Mouse (Mus musculus) spleen, embryonic (tissue): ENCODE measurements around the gene Gm49320.
"Not testable (repeated sequence)": the region's sequence is repeated elsewhere in the genome, so short reads cannot be mapped to it uniquely, and the experiment has no call there.

Experiments used
- CTCF ChIA-PET: fragments of 350-600 bp; sonication (Branson Sonifier 250); formaldehyde crosslinking; loops from one replicate; lab custom pipeline; 2022; lab: Charles Lee

The Gm49320 gene

DNA sequence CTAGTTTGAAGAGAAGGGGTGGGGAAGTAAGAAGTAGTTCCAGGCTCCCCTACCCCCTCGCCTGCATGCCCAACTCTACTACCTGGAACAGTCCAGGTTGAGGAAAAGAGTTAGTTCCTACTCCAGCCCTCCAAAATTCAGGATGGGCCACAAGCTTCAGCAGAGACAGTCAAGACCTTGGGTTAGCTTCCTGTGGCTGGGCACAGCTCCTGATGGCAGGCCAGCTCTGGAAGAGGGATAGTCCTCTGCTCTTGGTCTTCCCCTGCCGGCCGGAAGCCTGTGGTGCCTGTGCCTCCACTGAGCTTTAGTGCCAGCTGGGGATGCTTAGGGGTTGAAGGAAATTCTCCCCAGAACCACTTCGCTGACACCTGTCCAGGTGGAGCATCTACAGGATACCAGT is 12.3 kb upstream of the Gm49320 start:
- CTCF ChIA-PET: no interaction called here

DNA sequence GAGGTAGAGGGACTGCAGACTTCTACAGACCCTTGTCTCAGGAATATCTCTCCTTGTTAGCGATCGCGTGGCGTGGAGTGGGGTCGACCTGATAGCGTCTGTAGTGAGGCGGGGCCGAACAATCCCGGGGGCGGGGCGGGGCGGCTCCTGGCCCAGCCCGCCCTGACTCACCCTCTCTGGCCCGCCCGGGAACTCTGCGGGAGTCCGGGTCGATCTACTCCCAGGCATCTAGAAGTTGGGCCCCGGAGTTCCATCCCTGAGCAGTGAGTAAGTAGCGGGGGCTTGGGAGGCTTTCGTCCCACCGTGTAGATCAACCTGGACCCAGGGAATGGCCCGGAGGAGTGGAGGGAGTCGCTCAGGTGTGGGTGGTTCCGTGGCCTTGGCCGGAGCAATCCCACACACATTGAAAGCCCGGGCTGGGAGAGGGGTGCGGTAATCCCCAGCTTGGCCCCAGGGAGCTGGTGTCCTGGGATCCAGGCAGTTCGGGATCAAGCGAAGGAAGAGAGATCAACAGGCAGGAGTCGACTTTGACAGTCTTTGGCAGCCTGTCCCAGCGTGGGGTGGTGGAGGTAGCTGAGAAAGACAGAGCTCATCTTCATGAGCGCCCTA is 11.8 kb upstream of the Gm49320 start, which contains the start of gene Lrrc8e:
Gene Lrrc8e (plus strand): TSS at position 89 of the 609 bp plus-strand sequence.
- CTCF ChIA-PET: no interaction called here

DNA sequence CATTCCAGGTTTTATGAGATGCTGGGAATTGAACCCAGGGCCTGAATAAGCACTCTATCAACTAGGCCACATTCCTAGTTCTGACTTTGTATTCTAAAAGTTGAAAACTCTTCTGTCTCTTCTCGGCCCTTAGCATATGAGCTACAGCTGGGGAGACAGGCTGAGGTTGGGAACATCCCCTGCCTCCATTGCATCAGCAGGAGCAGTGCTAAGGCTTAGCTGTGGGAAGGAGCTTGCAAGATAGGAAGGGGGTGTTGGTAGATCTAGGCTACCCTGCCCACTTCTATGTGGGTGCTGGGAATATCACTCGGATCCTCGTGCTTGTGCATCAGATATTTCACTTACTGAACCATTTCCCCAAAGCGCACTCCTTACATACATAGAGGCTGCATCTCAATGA is 10.7 kb upstream of the Gm49320 start:
- CTCF ChIA-PET: no interaction called here

DNA sequence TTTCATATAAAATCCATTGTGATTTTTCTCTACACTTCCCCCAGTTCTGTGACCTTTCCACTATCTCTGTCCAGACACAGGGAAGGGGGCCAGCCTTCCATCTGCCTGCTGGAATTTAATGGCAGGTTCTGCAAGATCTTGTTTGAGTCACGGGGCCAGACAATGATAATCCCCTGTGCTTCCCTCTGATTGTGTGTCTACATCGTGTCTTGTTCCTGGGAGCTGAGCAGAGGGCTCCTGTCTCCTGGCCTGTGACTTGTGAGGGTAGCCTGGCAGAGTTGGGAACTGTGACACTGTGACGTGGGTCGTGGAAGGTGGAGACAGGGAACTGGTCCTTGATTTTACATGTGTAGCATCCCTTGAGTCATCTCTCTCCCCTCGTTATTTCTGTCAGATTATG is 8.9 kb upstream of the Gm49320 start:
- CTCF ChIA-PET: no interaction called here

DNA sequence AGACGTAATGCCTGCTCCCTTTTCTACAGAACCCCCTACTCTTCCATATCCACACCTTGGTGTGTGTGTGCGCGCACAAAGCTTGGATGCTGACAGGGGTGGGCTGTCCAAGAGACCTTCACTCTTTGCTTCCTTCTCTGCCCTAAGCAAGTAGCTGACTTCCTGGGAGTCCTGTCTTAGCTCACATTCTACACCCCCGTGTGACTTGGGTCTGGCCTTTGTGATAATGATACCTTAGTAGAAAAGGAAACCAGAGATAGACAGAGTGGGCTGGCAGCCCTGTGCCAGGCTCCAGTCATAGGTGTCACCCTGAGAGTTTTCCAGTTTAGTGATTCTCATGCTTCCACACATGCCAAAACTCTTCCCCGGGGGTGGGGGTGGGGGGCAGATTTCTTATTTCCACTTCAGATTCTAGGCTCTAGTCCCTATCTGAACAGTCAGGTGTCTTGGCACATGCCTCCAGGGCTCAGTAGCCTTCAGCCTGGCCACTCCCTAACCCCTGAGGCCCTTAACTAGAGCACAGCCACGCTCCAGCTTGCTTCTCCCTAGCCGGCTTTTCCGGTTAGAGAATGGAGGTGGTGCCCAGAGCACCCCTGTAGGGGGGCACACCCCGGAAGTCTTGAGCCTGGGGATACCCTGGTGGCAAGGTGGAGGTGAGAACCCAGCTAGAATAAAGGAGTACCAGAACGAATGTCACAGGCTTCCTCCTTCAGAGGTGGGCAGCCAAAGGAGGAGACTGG is 7.9 kb upstream of the Gm49320 start:
- CTCF ChIA-PET: no interaction called here

DNA sequence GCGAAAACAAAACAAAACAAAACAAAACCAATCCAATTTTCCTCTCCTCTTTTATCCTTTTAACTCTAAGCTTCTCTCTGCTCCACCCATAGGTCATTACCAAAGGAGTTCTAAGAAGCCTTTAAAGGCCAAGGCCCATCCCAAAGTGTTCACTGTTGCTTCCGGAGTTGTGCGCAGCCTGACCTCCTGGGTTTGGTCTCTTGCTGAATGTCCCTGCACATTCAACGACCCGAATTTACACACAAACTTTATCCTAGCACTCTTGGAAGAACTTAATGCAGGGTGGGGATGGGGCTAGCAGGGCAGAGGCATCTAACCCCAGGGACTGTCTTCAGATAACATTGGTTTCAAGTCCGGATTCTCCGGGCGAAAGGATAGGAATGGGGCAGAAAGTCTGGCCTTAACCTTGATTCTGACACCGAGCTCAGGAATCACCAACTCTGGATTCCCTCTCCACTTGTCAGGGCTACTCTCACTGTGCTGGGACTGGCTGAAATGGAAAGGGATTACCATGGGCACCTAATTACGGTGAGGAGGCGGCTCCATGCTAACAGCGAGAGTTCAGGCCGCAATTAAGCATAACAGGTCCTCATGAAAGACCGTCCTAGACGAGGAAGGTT is 741 bp upstream of the Gm49320 start:
- CTCF ChIA-PET: no interaction called here

DNA sequence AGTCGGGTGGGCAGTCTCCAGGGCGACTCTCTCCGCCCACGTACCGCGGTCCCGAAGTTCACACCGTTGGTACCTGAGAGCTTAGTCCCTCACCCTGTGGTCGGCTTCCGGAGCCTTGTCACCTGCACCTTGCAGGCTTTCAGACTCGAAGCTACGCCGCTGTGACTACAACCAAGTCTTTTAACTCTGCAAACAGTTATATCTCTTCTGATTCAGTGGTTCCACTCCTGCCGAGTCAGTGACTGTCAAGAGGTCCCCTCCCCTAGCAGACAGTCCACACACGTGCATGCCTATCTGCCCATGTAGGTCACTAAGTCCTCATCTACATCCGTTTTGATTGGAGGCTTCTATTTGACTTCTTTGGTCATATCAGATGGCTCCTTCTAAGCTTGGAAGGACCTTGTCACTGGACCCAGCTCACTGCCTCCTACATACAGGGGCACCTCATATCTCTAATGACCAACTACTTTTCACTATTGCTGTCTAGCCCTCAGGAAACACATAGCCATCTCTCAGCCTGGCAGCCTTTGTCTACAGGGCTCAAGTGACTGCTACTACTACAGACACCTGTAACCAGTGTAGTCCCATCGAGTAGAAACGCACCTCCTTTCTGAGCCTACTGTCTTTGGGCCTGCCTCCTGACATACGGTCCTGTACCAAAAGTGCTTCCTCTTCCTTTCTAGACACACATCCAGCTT is 677 bp downstream of the Gm49320 start:
- CTCF ChIA-PET: interaction anchor here (1.3 to 1.4 kb wide), 2 partner anchors 11 to 18 kb away, joined by 4 to 5 read pairs; no protein-coding TSS in a partner anchor

DNA sequence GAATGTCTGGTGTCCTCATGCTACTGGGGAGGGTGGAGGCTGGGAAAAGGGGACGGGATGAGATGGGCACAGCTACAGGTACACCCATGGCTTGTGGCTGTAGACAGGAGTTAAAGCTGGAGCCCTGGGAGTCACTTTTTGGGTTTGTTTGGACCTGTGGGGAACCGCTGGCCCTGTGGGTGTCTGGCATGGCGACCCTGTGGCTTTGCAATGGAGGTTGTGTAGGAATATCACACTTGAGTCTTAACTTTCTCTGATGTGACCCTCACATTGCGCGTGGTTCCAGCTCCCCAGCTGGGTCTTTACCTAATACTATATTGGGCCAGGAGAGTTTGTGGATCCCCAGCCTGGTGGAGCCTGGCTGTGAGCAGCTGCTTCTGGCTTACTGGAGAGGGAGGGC is 6.4 kb downstream of the Gm49320 start:
- CTCF ChIA-PET: interaction anchor here (0.6 kb wide), 1 partner anchor 166 kb away, joined by 3 read pairs; no protein-coding TSS in a partner anchor

DNA sequence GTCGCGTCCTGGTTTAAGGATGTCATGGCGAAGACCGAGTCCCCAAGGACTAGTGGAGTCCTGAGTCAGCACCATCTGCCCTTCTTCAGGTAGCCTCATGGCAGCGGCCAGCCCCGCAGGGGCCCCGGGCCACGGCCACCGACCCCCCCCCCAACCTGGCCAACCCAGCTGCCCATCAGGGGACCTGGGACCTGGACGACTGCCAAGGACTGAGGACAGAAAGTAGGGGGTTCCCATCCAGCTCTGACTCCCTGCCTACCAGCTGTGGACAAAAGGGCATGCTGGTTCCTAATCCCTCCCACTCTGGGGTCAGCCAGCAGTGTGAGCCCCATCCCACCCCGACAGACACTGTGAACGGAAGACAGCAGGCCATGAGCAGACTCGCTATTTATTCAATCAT is 7.1 kb downstream of the Gm49320 start:
- CTCF ChIA-PET: interaction anchor here (0.6 kb wide), 1 partner anchor 165 kb away, joined by 3 read pairs; no protein-coding TSS in a partner anchor

DNA sequence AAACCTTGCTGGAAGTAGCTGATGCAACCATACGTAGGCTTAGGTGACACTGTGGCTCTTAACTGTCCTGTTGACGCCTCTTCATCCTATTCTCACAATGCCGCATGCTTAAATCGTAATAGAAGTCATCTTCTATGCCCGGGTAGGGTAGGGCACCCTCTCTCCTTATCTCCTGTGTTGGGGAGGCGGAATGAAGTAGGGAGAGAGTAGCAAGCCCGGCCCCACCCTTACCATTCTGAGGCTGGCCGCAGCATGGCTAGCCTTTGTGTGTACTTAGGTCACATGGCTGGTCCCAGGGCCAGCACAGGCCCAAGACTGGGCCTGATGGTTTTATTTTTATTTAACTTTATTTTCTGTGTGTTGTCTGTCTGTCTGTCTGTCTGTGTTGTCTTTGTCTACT is 8.6 kb downstream of the Gm49320 start:
- CTCF ChIA-PET: no interaction called here

DNA sequence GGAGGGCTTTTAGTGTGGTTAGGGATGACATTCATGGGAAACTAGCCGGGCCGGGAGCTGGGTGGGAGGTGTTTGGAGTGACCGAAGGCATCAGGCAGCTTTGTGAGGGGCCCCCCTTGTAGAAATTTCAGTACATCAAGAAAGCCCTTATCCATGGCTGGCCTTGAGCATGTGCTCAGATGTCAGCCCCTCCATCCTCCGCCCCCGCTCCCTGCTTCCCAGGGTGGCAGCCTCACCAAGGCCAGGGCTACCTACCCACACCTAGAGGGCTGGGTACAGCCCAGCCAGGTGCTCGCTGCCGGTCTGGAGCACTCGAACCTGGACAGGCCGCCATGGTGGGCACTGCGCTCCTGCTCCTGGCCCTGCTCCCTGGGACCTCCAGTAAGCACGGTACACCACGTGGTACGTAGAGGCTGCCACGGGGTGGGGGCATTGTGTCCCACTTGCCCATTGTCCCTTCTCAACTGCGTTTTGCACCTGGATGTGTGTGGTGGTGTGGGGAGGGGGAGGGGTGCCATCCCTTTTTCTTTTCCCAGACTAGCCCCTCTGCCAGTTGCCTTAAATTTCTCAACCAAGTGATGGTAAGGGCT is 9.4 kb downstream of the Gm49320 start, which contains the start of gene Tgfbr3l:
Gene Tgfbr3l (plus strand): TSS at position 264 of the 590 bp plus-strand sequence.
- CTCF ChIA-PET: no interaction called here

DNA sequence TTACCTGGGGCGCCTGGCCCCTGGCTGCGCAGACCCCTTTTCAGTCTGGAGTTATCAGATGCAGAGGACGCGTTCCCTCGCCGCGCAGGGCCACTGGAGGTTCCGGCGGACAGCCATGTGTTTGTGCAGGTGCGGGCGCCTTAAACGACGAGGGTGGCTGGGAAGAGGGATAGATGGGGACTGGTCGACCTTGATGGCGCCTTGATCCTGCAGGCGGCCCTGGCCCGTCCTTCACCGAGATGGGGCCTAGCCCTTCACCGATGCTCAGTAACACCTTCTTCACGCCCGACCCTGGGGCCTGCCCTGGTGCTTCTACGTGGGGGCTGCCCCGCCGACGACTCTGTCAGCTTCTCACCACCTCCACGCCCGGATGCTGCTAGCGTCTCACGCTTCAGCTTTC is 10.5 kb downstream of the Gm49320 start:
- CTCF ChIA-PET: no interaction called here

DNA sequence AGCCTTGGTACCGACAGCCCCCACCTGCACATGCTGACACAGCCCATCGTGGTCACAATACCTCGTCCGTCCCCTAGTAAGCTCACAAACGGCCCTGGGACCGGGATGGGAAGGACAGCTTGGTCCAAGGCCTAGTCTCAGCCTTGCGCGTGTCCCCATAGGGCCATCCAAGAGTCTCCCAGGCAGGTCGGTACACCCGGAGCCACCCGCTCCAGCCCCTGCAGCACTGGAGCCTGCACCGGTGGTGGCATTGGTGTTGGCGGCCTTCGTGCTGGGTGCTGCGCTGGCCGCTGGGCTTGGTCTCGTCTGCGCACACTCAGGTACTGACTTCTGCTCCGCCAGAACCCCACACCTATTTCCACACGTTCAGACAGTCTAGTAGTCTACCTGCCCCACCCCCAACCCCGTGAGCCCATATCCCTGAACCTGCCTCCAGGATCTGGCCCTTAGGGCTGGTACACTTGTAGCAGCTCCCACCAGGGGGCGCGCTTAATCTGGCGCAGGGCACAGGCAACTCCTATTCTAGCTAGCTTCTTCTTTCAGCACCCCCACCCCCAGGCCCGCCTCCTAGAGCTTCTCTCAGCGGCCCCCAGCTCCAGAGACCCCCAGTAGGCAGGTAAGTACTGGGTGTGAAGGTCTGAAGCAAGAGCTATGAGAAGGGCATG is 11.8 kb downstream of the Gm49320 start:
- CTCF ChIA-PET: interaction anchor here (0.6 to 1.0 kb wide), 2 partner anchors 11 to 40 kb away, joined by 4 to 8 read pairs; partner anchors contain the start of genes Gm49320 and Map2k7

DNA sequence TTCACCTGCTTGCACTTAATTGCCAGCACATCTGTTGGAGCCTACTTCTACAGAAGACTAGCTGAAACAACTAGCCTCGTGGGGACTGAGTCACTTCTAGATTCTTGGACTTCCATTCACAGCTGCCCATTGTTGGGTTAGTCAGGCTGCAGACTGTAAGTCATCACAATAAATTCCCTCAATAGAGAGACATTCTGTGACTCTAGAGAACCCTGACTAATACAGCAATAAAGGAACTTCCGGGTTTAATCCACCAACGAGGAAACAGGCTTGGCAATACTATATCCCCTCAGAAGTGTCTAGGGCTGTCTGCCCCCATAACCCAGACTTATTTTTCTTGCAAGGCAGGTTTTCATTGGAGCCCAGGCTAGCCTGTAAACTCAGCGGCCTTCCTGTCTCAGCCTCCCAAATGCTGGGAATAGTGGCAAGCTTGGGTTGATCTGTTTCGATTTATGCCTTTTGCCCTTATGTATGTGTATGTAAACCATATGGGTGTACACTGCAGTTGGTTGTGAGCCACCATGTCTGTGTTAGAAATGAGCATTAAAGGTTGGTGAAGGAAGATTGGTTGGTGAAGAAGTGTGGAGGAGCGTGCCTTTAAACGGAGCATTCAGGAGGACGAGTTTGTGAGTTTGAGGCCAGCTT is 13.6 kb downstream of the Gm49320 start:
- CTCF ChIA-PET: interaction anchor here (1.1 kb wide), 1 partner anchor 345 kb away, joined by 3 read pairs; no protein-coding TSS in a partner anchor

DNA sequence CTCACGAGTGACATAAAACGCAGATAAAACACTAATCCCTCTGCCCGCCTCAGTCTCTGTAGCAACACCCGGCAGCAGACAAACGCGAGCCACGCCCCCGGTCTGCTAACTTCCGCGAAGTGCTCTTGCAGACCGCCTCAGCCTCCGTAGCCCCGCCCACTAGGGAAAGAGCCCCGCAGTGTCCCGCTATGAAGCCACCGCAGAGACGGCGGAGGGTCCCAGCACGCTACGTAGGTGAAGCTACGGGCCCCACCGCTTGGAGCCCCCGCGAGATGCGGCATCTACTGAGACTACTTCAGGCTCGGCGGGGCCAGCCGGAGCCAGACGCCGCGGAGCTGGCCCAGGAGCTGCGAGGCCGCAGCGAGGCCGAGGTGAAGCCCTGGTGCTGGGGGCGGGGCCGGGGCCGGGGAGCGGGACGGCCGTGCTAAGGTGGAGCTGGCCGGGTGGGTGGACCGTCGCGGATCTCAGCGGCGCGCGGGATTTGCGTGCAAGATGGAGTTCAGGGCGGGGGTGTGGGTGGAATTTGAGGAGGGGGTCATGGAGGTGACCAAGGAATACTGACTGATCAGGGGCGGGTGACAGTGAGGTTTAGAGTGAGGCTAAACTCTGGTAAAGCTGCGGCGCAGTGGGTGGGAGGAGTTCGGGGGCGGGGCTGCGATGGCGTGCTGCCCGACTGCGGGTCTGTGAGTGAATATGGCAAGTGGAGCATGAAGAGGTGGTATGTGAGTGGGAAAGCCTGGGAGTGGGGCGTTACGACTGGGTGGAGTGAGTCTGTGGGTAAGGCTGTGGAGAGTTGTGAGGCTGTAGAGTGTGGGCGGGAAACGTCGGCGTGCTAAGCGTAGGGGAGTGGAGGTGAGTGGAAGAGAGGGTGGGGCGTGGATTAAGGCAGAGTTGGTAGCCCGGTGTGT is 14.5 kb downstream of the Gm49320 start, which contains the start of gene Snapc2:
Gene Snapc2 (plus strand): TSS at position 147 of the 908 bp plus-strand sequence.
- CTCF ChIA-PET: interaction anchor here (0.6 to 1.1 kb wide), 2 partner anchors 12 to 344 kb away, joined by 3 to 6 read pairs; no protein-coding TSS in a partner anchor

DNA sequence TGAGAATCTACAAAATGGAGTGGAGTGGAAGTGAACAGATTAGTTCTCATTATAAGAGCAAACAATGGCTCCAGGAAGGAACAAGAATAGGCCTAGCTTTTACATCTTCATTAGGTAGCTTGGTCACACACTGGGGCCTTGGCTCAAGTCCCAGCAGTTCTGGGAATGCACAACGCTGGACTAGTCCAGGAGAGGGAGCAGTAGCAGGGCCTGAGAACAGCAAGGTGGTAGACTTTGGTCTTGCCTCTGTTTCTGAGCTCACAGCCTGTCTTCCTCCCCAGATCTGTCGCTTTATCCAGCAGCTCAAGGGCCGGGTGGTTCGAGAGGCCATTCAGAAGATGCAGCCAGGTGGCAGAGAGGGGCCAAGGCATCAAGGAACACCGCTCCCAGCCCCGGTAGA is 15.3 kb downstream of the Gm49320 start:
- CTCF ChIA-PET: interaction anchor here (0.6 kb wide), 1 partner anchor 11 kb away, joined by 6 read pairs; no protein-coding TSS in a partner anchor

DNA sequence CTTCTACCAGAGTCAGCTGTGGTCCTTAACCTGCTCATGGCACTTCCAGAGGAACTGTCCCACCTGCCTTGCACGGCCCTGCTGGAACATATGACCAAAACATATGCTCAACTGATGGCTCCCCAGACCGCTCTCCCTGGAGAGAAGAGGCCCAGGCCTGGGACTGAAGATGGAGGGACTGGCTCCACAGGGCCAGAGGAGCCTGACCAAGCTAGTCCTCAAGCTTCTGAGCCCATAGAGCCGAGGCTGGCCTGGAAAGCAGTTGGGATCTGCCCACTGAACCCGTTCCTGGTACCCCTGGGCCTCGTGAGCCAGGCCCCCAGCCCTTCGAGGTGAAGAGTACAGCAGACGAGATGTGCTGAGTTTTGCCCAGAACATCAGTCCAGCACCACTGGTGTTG is 16.8 kb downstream of the Gm49320 start:
- CTCF ChIA-PET: not testable (repeated sequence)

DNA sequence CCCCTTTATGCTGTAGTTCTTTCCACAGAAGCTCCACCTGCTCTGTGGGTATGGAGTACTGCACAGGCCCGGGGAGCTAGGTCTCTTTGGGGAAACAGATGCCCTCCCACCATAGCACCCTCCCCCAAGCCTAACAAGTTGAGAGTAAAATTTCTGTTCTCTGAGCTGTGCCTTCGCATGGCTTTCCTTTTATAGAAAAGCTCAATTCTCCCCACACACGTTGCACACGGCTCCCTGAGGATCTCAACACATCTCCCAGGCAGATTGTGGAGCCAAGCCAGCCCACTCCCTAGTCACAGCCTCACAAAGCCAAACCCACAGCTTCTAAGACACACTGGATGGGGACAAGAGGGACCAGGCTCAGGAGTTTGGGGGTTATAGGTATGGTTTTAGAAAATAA is 18.2 kb downstream of the Gm49320 start:
- CTCF ChIA-PET: interaction anchor here (0.6 to 1.2 kb wide), 3 partner anchors 18 to 68 kb away, joined by 3 to 8 read pairs (median 5); partner anchors contain the start of genes Ccl25, Gm49320 and Map2k7

DNA sequence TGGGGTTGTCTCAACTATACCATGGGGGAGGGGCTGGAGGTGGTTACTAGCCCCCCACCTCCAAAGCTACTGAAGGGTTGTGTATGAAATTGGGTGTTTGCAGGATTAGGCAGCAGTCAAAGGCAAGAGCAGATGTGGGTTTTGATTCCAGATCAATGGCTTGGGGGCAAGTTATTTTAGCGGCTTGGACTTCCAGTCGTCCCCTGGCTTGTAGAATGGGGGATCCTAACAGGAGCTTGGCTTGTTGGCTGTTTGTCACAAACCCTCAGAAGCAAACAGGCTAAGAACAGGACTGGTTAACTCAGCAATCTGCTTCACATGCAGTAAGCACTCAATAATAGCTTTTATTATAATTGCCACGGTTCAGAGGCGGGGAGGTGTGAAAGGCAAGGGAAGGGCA is 18.7 kb downstream of the Gm49320 start:
- CTCF ChIA-PET: interaction anchor here (0.6 to 1.2 kb wide), 3 partner anchors 18 to 67 kb away, joined by 3 to 8 read pairs (median 5); partner anchors contain the start of genes Ccl25, Gm49320 and Map2k7
